Mouse (Mus musculus): ENCODE measurements at regions not wholly inside any gene's neighbourhood (a gene's known extent, or its start where the extent isn't known, plus 50 kb on each side); places are given as distances from the start of the nearest gene placed in this dataset.

- Histone ChIP-seq H3K27me3 (no peaks in the 10 kb centered on the region), H3K4me2 (no peak overlapping the region), H3K36me3 (replicated peaks) (no peaks in the 10 kb centered on the region), H3K4me3 (replicated peaks) (no peak overlapping the region), H3K9ac (no peak overlapping the region), H3K27ac (replicated peaks) (no peak overlapping the region), H3K4me1 (replicated peaks) (no peaks in the 10 kb centered on the region), H3K9me3 (replicated peaks) (no peaks in the 10 kb centered on the region)
- WGBS (ENCODE audit: insufficient replicate concordance), result 69% methylated on average over 7 of the region's 7 CpGs
- ATAC-seq (ENCODE audit: insufficient read depth), result no peak
These were observed 106.7 kb downstream of the Cpeb2 start for GRCm38 (mm10) chr5:43339671-43340070.

GRCm38 (mm10) chr5:43341475-43341874, 108.5 kb downstream of the Cpeb2 start:
- ATAC-seq (ENCODE audit: insufficient read depth), result no peak
- Histone ChIP-seq H3K4me1 (replicated peaks) (no peaks in the 10 kb centered on the region), H3K9ac (no peak overlapping the region), H3K36me3 (replicated peaks) (no peaks in the 10 kb centered on the region), H3K27ac (replicated peaks) (no peak overlapping the region), H3K4me3 (replicated peaks) (no peak overlapping the region), H3K27me3 (no peaks in the 10 kb centered on the region), H3K9me3 (replicated peaks) (no peaks in the 10 kb centered on the region), H3K4me2 (no peak overlapping the region)
- WGBS (ENCODE audit: insufficient replicate concordance), result 63% methylated on average over 2 of the region's 2 CpGs

- Histone ChIP-seq H3K9me3 (replicated peaks) (no peaks in the 10 kb centered on the region), H3K27ac (replicated peaks) (no peak overlapping the region), H3K36me3 (replicated peaks) (no peaks in the 10 kb centered on the region), H3K4me2 (no peak overlapping the region), H3K4me1 (replicated peaks) (no peaks in the 10 kb centered on the region), H3K27me3 (no peaks in the 10 kb centered on the region), H3K4me3 (replicated peaks) (no peak overlapping the region), H3K9ac (no peak overlapping the region)
- ATAC-seq (ENCODE audit: insufficient read depth), result no peak
- WGBS (ENCODE audit: insufficient replicate concordance), result 55% methylated on average over 1 of the region's 1 CpGs
These were observed 111.5 kb downstream of the Cpeb2 start for GRCm38 (mm10) chr5:43344441-43344840.

- Histone ChIP-seq H3K36me3 (replicated peaks) (no peaks in the 10 kb centered on the region), H3K4me3 (replicated peaks) (no peak overlapping the region), H3K27me3 (no peaks in the 10 kb centered on the region), H3K4me1 (replicated peaks) (peaks cover 15% of the 10 kb centered on the region), H3K27ac (replicated peaks) (no peak overlapping the region), H3K4me2 (no peak overlapping the region), H3K9ac (no peak overlapping the region), H3K9me3 (replicated peaks) (no peaks in the 10 kb centered on the region)
- ATAC-seq (ENCODE audit: insufficient read depth), result no peak
- 54% methylated on average over 2 of the region's 2 CpGs for WGBS (ENCODE audit: insufficient replicate concordance)
These were observed 118.0 kb downstream of the Cpeb2 start for GRCm38 (mm10) chr5:43350987-43351386.

GRCm38 (mm10) chr5:43353021-43353990, 120.3 kb downstream of the Cpeb2 start:
- Histone ChIP-seq H3K4me1 (replicated peaks) (peaks cover 15% of the 10 kb centered on the region), H3K4me3 (replicated peaks) (no peak overlapping the region), H3K4me2 (no peak overlapping the region), H3K27ac (replicated peaks) (no peak overlapping the region), H3K36me3 (replicated peaks) (no peaks in the 10 kb centered on the region), H3K9ac (no peak overlapping the region), H3K27me3 (no peaks in the 10 kb centered on the region), H3K9me3 (replicated peaks) (no peaks in the 10 kb centered on the region)
- no peak for ATAC-seq (ENCODE audit: insufficient read depth)
- 67% methylated on average over 23 of the region's 23 CpGs for WGBS (ENCODE audit: insufficient replicate concordance)

GRCm38 (mm10) chr5:43354351-43354942, 121.5 kb downstream of the Cpeb2 start:
- H3K4me1 ChIP-seq (replicated peaks), result peaks cover 15% of the 10 kb centered on the region
- peak overlapping the region; percentile 51 for H3K4me3 ChIP-seq (replicated peaks)
- ATAC-seq (ENCODE audit: insufficient read depth), result peak; percentile 71
- no peaks in the 10 kb centered on the region for H3K9me3 ChIP-seq (replicated peaks)
- no peak overlapping the region for H3K9ac ChIP-seq
- no peaks in the 10 kb centered on the region for H3K27me3 ChIP-seq
- no peaks in the 10 kb centered on the region for H3K36me3 ChIP-seq (replicated peaks)
- peak overlapping the region; percentile 70 for H3K27ac ChIP-seq (replicated peaks)
- peak overlapping the region; percentile 74 for H3K4me2 ChIP-seq
- WGBS (ENCODE audit: insufficient replicate concordance), result 30% methylated on average over 14 of the region's 14 CpGs

- WGBS (ENCODE audit: insufficient replicate concordance), result 2% methylated on average over 12 of the region's 12 CpGs
- ATAC-seq (ENCODE audit: insufficient read depth), result peak; percentile 90
- Histone ChIP-seq H3K9ac (no peak overlapping the region), H3K27me3 (no peaks in the 10 kb centered on the region), H3K27ac (replicated peaks) (peak overlapping the region; percentile 70), H3K4me1 (replicated peaks) (peaks cover 15% of the 10 kb centered on the region), H3K4me3 (replicated peaks) (peak overlapping the region; percentile 51), H3K4me2 (peak overlapping the region; percentile 74), H3K36me3 (replicated peaks) (no peaks in the 10 kb centered on the region), H3K9me3 (replicated peaks) (no peaks in the 10 kb centered on the region)
These were observed 122.1 kb downstream of the Cpeb2 start for GRCm38 (mm10) chr5:43355026-43355580.

- 79% methylated on average over 16 of the region's 16 CpGs for WGBS (ENCODE audit: insufficient replicate concordance)
- H3K9ac ChIP-seq, result no peak overlapping the region
These were observed 122.9 kb downstream of the Cpeb2 start for GRCm38 (mm10) chr5:43355832-43356231.

GRCm38 (mm10) chr5:43357100-43357680, 124.2 kb downstream of the Cpeb2 start:
- Histone ChIP-seq H3K27ac (replicated peaks) (no peak overlapping the region), H3K9ac (no peak overlapping the region), H3K27me3 (no peaks in the 10 kb centered on the region), H3K36me3 (replicated peaks) (no peaks in the 10 kb centered on the region), H3K4me3 (replicated peaks) (no peak overlapping the region), H3K4me2 (no peak overlapping the region), H3K4me1 (replicated peaks) (peaks cover 15% of the 10 kb centered on the region), H3K9me3 (replicated peaks) (no peaks in the 10 kb centered on the region)
- 63% methylated on average over 5 of the region's 5 CpGs for WGBS (ENCODE audit: insufficient replicate concordance)
- ATAC-seq (ENCODE audit: insufficient read depth), result no peak

More at GRCm38 (mm10) chr5:43355832-43356231, 122.9 kb downstream of the Cpeb2 start:
- no peak overlapping the region for H3K4me3 ChIP-seq (replicated peaks)
- H3K9me3 ChIP-seq (replicated peaks), result no peaks in the 10 kb centered on the region
- peak overlapping the region; percentile 74 for H3K4me2 ChIP-seq
- 0 out of 2 replicates have a peak overlapping the region, but pooled peaks have one; percentile 70 for H3K27ac ChIP-seq (replicated peaks)
- ATAC-seq (ENCODE audit: insufficient read depth), result no peak
- H3K4me1 ChIP-seq (replicated peaks), result peaks cover 15% of the 10 kb centered on the region
- H3K36me3 ChIP-seq (replicated peaks), result no peaks in the 10 kb centered on the region
- H3K27me3 ChIP-seq, result no peaks in the 10 kb centered on the region

- Histone ChIP-seq H3K27me3 (no peaks in the 10 kb centered on the region), H3K4me3 (replicated peaks) (no peak overlapping the region), H3K9ac (no peak overlapping the region), H3K4me1 (replicated peaks) (peaks cover 15% of the 10 kb centered on the region), H3K4me2 (no peak overlapping the region), H3K36me3 (replicated peaks) (no peaks in the 10 kb centered on the region), H3K27ac (replicated peaks) (no peak overlapping the region), H3K9me3 (replicated peaks) (no peaks in the 10 kb centered on the region)
- no peak for ATAC-seq (ENCODE audit: insufficient read depth)
- 51% methylated on average over 5 of the region's 5 CpGs for WGBS (ENCODE audit: insufficient replicate concordance)
These were observed 124.9 kb downstream of the Cpeb2 start for GRCm38 (mm10) chr5:43357901-43358300.
